Mouse (Mus musculus) natural killer cell, adult 2 months (primary cell): ENCODE results near the gene Plg.

Source experiments
- DNase-seq, 2 experiments: peaks; one replicate each; pipeline ENCODE4 v3.0.0; 2022; ENCODE audit warnings: low spot score in 2 of 2

Gene Plg

GRCm38 (mm10) chr17:12385049-12385794 is 6.8 kb downstream of the Plg start:
- DNase-seq, result no peak

GRCm38 (mm10) chr17:12387781-12388180 is 9.4 kb downstream of the Plg start:
- DNase-seq, result no peak

GRCm38 (mm10) chr17:12388239-12388638 is 9.8 kb downstream of the Plg start:
- no peak for DNase-seq

- DNase-seq, result no peak
Observed at GRCm38 (mm10) chr17:12396163-12396677, 17.8 kb downstream of the Plg start.

GRCm38 (mm10) chr17:12403420-12403819 is 25.0 kb downstream of the Plg start:
- DNase-seq, result no peak

GRCm38 (mm10) chr17:12409346-12409944 is 31.0 kb downstream of the Plg start:
- DNase-seq, result no peak

- no peak for DNase-seq
Observed at GRCm38 (mm10) chr17:12412181-12412890, 33.9 kb downstream of the Plg start.

GRCm38 (mm10) chr17:12412891-12413237 is 34.5 kb downstream of the Plg start:
- DNase-seq, result no peak

GRCm38 (mm10) chr17:12415031-12415735 is 36.8 kb downstream of the Plg start:
- DNase-seq, result no peak

- DNase-seq, result no peak
Observed at GRCm38 (mm10) chr17:12415741-12416140, 37.3 kb downstream of the Plg start.

- DNase-seq, result peak; percentile 52 to 66
Observed at GRCm38 (mm10) chr17:12416250-12416895, 38.0 kb downstream of the Plg start.

- no peak for DNase-seq
Observed at GRCm38 (mm10) chr17:12419491-12420079, 41.2 kb downstream of the Plg start.

- DNase-seq, result peak in 1 of 2 experiments; percentile 3
Observed at GRCm38 (mm10) chr17:12420886-12421574, 42.6 kb downstream of the Plg start.

- DNase-seq, result no peak
Observed at GRCm38 (mm10) chr17:12422143-12422542, 43.7 kb downstream of the Plg start.

GRCm38 (mm10) chr17:12427156-12427555 is 48.7 kb downstream of the Plg start:
- no peak for DNase-seq

- DNase-seq, result no peak
Observed at GRCm38 (mm10) chr17:12428369-12428768, 50.0 kb downstream of the Plg start.

GRCm38 (mm10) chr17:12431707-12432106 is 53.3 kb downstream of the Plg start:
- DNase-seq, result no peak

- DNase-seq, result no peak
Observed at GRCm38 (mm10) chr17:12437771-12438170, 59.4 kb downstream of the Plg start.

- no peak for DNase-seq
Observed at GRCm38 (mm10) chr17:12444561-12444960, 66.2 kb downstream of the Plg start.

- DNase-seq, result no peak
Observed at GRCm38 (mm10) chr17:12451234-12451633, 72.8 kb downstream of the Plg start.
